Mouse (Mus musculus) liver, postnatal 0 days (tissue): ENCODE results near the gene Meaf6. TPM values are rescaled to one million over a fixed set of nuclear protein-coding genes. Genes with fewer than 3 reads are reported as not detected.

Experiments used
- ATAC-seq: fragments of 200-750 bp; cut with Nextera tagmentation; 2 replicates; pipeline ENCODE4 v1.8.0; 2017; ENCODE audit warnings: mild to moderate bottlenecking, moderate library complexity
- DNase-seq: peaks from one replicate; pipeline ENCODE4 v3.0.0-alpha.2; 2016
- H3K27ac ChIP-seq: fragments of 300-500 bp; sonication (generic); 2 replicates; pipeline ENCODE4 v1.5.1; 2014; ENCODE audit warnings: antibody characterized with exemption, moderate library complexity, mild to moderate bottlenecking, low read depth
- H3K27me3 ChIP-seq: fragments of 300-500 bp; sonication (generic); 2 replicates; pipeline ENCODE4 v1.6.1; 2014; ENCODE audit warnings: low read length, control low read depth, mixed read lengths; ENCODE audit not compliant: insufficient read depth
- H3K36me3 ChIP-seq: fragments of 300-500 bp; sonication (generic); replicated peaks from 2 replicates; pipeline ENCODE4 v1.6.1; 2014; ENCODE audit warnings: mild to moderate bottlenecking, control low read depth, low read length, moderate library complexity, mixed read lengths; ENCODE audit not compliant: insufficient read depth
- H3K4me1 ChIP-seq: fragments of 300-500 bp; sonication (generic); 2 replicates; pipeline ENCODE4 v1.6.1; 2014; ENCODE audit warnings: antibody characterized with exemption, mild to moderate bottlenecking, control low read depth; ENCODE audit not compliant: insufficient read depth
- H3K4me2 ChIP-seq: fragments of 300-500 bp; sonication (generic); 2 replicates; pipeline ENCODE4 v1.6.1; 2014; ENCODE audit warnings: low read depth, mild to moderate bottlenecking, low read length, moderate library complexity, mixed read lengths
- H3K4me3 ChIP-seq: fragments of 300-500 bp; sonication (generic); 2 replicates; pipeline ENCODE4 v1.5.1; 2014; ENCODE audit warnings: low read depth, low read length
- H3K9ac ChIP-seq: fragments of 300-500 bp; sonication (generic); replicated peaks from 2 replicates; pipeline ENCODE4 v1.6.1; 2014; ENCODE audit warnings: mild to moderate bottlenecking, moderate library complexity
- H3K9me3 ChIP-seq: fragments of 300-500 bp; sonication (generic); 2 replicates; pipeline ENCODE4 v1.6.1; 2016; ENCODE audit warnings: mild to moderate bottlenecking, control low read depth, low read length, mixed read lengths
- CTCF ChIP-seq: sonication (generic); IDR thresholded peaks from 2 replicates; pipeline ENCODE4 v1.5.1; 2016; ENCODE audit warnings: antibody characterized with exemption, low read depth
- EP300 ChIP-seq: IDR thresholded peaks from 2 replicates; pipeline ENCODE4 v1.6.1; 2016; ENCODE audit warnings: antibody characterized with exemption, low read depth, mild to moderate bottlenecking
- WGBS: fragments of 180-500 bp; shearing (Covaris S2); extraction: QIAGEN DNeasy Blood & Tissue Kit; methylation state at CpG from one replicate; pipeline ENCODE4 v1.1.7; 2014; ENCODE audit not compliant: insufficient replicate concordance; 5-methylcytosine and 5-hydroxymethylcytosine counted together
- polyA plus RNA-seq: library from polyadenylated mRNA; unstranded; fragments of >200 nt; fragmentation: Nextera tagmentation; extraction: Ambion mirVana; gene quantifications from 2 replicates; pipeline ENCODE4 v1.2.1, GENCODE M21; 2015

Gene Meaf6
- 15.2 and 16.3 TPM in 2 replicates for polyA plus RNA-seq

DNA sequence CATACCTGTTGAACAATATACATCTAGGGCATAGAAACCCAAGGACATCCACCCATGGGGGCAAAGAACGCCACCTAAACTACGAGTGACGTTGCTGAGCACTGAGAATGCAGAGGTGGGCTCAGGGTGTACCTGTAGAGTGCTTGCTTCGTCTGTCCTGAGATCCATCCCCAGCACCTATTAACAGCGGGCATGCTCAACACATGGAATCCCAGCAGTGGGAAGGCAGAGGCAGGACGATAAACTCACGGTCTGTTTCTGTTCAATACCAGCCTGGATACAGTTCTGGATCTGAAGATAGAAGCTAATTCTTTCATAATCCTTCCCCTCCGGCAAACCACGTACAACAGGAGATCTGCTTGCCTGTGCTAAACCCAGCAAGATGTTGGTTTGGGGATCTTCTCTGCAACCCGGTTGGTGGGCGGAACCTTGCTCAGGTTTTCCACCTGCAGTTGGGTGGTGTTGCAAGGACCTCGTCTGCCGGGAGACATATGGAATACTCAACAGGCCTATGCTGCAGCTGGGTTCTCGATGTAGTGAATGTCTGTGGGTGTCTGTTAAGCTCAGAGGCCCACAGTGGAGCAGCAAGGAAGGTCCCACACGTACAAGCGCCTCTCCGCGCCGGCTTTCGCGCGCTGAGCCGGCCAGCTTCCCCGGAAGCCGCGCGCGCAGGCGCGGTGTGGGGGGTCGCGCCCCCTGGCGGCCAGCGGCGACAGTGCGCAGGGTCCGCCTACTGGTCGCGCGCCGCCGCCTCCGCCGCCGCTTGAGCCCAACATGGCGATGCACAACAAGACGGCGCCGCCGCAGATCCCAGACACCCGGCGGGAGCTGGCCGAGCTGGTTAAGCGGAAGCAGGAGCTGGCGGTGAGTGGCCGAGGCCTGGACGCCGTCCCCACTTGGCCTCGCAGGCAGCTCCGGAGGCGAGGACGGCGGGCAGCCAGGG lies at the start of gene Meaf6:
Gene Meaf6 (plus strand): TSS at position 732 of the 943 bp plus-strand sequence.
- H3K27ac ChIP-seq, result peak within 1 kb of the TSS; percentile 97
- H3K4me2 ChIP-seq, result peak within 1 kb of the TSS; percentile 98
- H3K4me1 ChIP-seq, result peaks cover 9% of the 10 kb centered on the region
- ATAC-seq, result peak; percentile 94
- H3K9ac ChIP-seq, result peak within 1 kb of the TSS; percentile 95
- WGBS, result 4% methylated on average over 59 of the region's 63 CpGs
- peak within 1 kb of the TSS; percentile 98 for H3K4me3 ChIP-seq
- peaks cover 12% of the 10 kb centered on the region for H3K36me3 ChIP-seq
- peak; percentile 94 for DNase-seq
- no peak for TF ChIP-seq EP300
- peak; percentile 79 for TF ChIP-seq CTCF
- no peaks in the 10 kb centered on the region for H3K27me3 ChIP-seq
- H3K9me3 ChIP-seq, result no peaks in the 10 kb centered on the region

DNA sequence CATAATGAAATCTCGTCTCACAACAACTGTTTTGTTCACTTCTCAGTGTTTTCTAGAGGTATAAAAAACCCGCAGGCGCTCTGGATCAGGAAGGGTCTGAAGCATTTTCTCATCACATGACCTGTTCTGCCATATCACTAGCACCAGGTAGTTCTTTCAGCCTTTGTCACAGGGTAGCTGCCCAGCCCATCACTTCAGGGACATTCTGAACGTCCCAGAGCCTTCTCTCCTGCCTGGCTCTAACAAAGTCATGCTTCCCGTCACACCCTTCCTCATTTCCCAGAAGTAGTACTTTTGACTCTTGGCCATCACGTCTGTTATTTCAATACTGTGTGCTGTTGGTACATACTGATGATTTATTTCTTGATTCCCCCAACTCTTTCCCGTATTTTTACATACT lies 40.5 kb upstream of the Meaf6 start:
- Histone ChIP-seq H3K4me1 (no peaks in the 10 kb centered on the region), H3K27me3 (no peaks in the 10 kb centered on the region), H3K36me3 (peaks cover 90% of the 10 kb centered on the region), H3K27ac (no peak overlapping the region), H3K4me3 (no peak overlapping the region), H3K9ac (no peak overlapping the region), H3K9me3 (no peaks in the 10 kb centered on the region), H3K4me2 (no peak overlapping the region)
- 81% methylated on average over 7 of the region's 7 CpGs for WGBS
- ATAC-seq, result no peak
- DNase-seq, result no peak
- TF ChIP-seq CTCF (no peak), EP300 (no peak)

DNA sequence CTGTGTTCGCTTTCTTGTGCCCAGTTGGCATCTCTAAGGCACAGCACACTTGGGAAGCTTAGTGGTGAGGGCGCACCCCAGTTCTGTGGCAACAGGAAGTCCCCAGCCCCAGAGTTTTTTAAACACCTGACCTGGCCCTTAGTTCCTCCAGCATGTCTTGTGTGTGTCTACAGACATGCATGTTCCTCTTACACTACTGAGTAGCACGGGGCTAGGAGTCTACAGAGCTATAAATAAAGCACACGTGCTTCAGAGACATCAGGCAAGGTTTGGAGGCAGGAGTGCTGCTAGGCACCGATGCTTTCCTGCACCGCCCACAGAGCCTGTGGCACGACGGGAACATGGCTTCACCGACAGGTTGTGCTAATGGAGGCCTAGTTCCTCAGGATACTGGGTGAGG lies 29.5 kb upstream of the Meaf6 start:
- Histone ChIP-seq H3K36me3 (peaks cover 52% of the 10 kb centered on the region), H3K9ac (no peak overlapping the region), H3K27me3 (no peaks in the 10 kb centered on the region), H3K4me3 (no peak overlapping the region), H3K4me1 (peaks cover 4% of the 10 kb centered on the region; the same call in 1 of the 2 replicates), H3K27ac (peak overlapping the region; percentile 69; the same call in 1 of the 2 replicates), H3K4me2 (peak overlapping the region; percentile 24; the same call in 1 of the 2 replicates), H3K9me3 (no peaks in the 10 kb centered on the region)
- peak; percentile 57 for ATAC-seq
- DNase-seq, result peak; percentile 24
- TF ChIP-seq EP300 (no peak), CTCF (no peak)
- 73% methylated on average over 9 of the region's 9 CpGs for WGBS

DNA sequence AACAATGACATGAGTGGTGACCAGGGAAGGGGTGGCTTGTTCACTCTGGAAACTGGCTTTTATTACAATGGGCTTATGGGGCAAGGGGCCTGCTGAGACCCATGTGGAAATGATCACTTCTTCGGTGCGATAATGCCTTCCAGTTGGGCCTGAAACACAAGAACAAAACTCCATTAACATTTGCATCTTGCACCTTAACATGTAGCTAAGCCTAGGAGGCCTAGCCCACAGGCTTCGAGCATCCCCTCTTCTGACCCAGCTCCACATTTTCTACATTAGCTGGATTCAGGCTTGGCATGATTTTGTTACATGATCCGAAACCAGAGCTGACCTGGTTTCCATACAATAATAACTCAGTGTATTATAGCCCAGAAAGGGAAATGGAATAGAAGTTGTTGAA lies 28.5 kb upstream of the Meaf6 start:
- H3K36me3 ChIP-seq, result peaks cover 45% of the 10 kb centered on the region
- 90% methylated on average over 4 of the region's 4 CpGs for WGBS
- TF ChIP-seq CTCF (no peak), EP300 (no peak)
- H3K27ac ChIP-seq, result no peak overlapping the region
- no peak overlapping the region for H3K4me2 ChIP-seq
- no peak overlapping the region for H3K9ac ChIP-seq
- ATAC-seq (no peak), DNase-seq (no peak)
- H3K27me3 ChIP-seq, result no peaks in the 10 kb centered on the region
- H3K9me3 ChIP-seq, result no peaks in the 10 kb centered on the region
- H3K4me1 ChIP-seq, result peaks cover 4% of the 10 kb centered on the region; the same call in 1 of the 2 replicates
- H3K4me3 ChIP-seq, result no peak overlapping the region

DNA sequence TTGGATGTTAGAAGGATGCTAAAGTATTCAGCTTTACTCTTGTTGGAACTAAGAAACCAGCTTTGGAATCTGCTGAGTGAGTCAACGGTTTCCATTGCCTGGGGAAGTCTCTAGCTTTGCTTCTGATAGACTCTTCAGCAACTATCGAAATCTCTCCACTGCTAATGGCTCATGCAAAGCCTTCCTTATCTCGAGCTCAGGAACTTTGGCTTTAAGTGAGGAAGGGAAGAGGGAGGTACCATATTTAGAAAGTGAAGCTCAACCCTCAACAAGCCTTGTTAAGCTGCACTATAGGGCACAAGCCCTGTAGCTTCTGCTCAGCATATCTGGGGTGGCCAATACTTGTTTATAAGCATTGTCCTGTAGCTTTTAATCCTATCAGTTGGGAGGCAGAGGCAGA lies 27.7 kb upstream of the Meaf6 start:
- no peak overlapping the region for H3K9ac ChIP-seq
- peaks cover 4% of the 10 kb centered on the region; the same call in 1 of the 2 replicates for H3K4me1 ChIP-seq
- 35% methylated on average over 3 of the region's 3 CpGs for WGBS
- H3K27me3 ChIP-seq, result no peaks in the 10 kb centered on the region
- ATAC-seq, result no peak
- H3K27ac ChIP-seq, result no peak overlapping the region
- H3K36me3 ChIP-seq, result peaks cover 37% of the 10 kb centered on the region
- no peak for DNase-seq
- no peaks in the 10 kb centered on the region for H3K9me3 ChIP-seq
- TF ChIP-seq EP300 (no peak), CTCF (no peak)
- H3K4me3 ChIP-seq, result no peak overlapping the region
- no peak overlapping the region for H3K4me2 ChIP-seq

DNA sequence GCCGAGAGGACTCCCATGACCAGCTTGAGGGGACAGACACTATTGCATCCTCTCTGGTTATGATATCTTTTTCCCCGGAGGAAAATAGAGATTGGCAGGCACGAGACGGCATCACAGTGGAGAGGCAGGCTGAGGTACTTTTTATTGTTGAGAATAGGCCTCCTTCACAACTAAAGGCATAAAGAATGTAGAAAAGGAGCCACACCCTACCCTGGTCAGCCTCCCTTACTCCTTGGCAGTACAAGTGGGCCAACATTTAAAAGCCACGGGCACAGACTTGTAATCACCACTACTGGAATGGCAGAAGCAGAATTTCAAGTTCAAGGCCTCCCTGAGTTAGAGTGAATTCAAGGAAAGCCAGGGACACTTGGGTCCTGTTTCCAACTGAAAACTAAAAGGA lies 26.9 kb upstream of the Meaf6 start:
- peaks cover 30% of the 10 kb centered on the region for H3K36me3 ChIP-seq
- no peak overlapping the region for H3K27ac ChIP-seq
- no peak for ATAC-seq
- DNase-seq, result no peak
- no peak overlapping the region for H3K4me2 ChIP-seq
- H3K9ac ChIP-seq, result no peak overlapping the region
- H3K4me3 ChIP-seq, result no peak overlapping the region
- no peaks in the 10 kb centered on the region for H3K9me3 ChIP-seq
- H3K4me1 ChIP-seq, result peaks cover 4% of the 10 kb centered on the region; the same call in 1 of the 2 replicates
- no peak for TF ChIP-seq CTCF
- TF ChIP-seq EP300, result no peak
- 68% methylated on average over 5 of the region's 5 CpGs for WGBS
- no peaks in the 10 kb centered on the region for H3K27me3 ChIP-seq
